Mouse (Mus musculus): ENCODE results near the gene Plin3. TPM values are rescaled to one million over a fixed set of nuclear protein-coding genes. Genes with fewer than 3 reads are reported as not detected.
"Not testable (repeated sequence)": the region's sequence is repeated elsewhere in the genome, so short reads cannot be mapped to it uniquely, and the experiment has no call there.

The Plin3 gene
- polyA plus RNA-seq, 1 experiment from 2014 or later, result 65.2 TPM

DNA sequence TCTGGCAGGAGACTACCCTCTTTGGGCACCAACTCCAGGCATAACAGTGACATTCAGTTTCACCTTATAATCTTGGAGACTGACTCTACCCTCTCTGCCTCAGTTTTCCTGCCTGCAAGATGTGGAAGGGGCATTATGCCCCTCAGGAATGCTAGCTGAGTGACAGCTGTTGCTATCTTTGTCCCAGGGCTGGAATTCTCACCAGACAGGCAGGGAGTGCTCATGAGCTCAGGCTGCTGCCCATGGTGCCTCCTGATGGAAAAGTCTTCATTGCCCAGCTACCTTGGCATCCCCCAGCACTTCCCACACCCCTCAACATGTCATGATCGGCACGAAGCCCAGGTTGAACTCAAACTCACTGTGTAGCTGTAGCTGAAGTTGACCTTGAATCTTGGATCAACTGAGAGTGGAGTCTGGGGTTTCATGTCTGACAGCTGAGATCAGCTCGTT, 30.0 kb downstream of the Plin3 start:
- no peak overlapping the region for H3K27ac ChIP-seq (ENCODE audit: low read depth, low read length)
- WGBS, result 90% methylated on average over 3 of the region's 3 CpGs

DNA sequence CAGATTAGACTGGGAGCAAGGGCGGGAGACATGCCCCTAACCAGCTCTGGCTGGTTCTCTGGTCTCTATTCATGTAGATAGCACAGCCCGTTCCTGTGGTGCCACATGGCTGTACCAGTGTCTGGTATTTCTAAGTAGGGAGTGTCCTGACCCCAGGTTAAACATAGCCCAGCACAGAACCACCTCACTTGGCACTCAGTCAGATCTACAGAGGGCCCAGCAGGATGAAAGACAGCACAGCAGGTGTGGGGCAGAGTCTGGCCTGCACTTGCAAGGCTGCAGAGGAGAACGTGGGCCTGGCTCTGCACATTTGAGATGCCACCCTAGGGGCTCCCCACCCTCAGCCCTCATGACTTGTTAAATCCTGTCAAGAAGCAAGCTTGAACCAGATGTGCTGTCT, 31.5 kb downstream of the Plin3 start:
- no peak overlapping the region for H3K27ac ChIP-seq (ENCODE audit: low read depth, low read length)
- peaks cover 45% of the 10 kb centered on the region for H3K36me3 ChIP-seq (ENCODE audit: control insufficient read depth, insufficient read depth, low read length)
- H3K27me3 ChIP-seq (ENCODE audit: control insufficient read depth, insufficient read depth, low read length), result no peaks in the 10 kb centered on the region
- 75% methylated on average over 3 of the region's 3 CpGs for WGBS
- no peak overlapping the region for H3K4me2 ChIP-seq (replicated peaks; ENCODE audit: low read depth, low read length)
- no peak for ATAC-seq (ENCODE audit: low FRiP score, low TSS enrichment)
- H3K9ac ChIP-seq (ENCODE audit: low read depth, low read length), result no peak overlapping the region
- peaks cover 20% of the 10 kb centered on the region; the same call in 1 of the 2 replicates for H3K4me1 ChIP-seq (ENCODE audit: control insufficient read depth, insufficient read depth, low read length)
- no peaks in the 10 kb centered on the region for H3K9me3 ChIP-seq (ENCODE audit: control insufficient read depth, low read length)
- H3K4me3 ChIP-seq (ENCODE audit: low read length), result no peak overlapping the region

More for the DNA sequence above, 30.0 kb downstream of the Plin3 start:
- Histone ChIP-seq H3K4me3 (ENCODE audit: low read length) (no peak overlapping the region), H3K27me3 (ENCODE audit: control insufficient read depth, insufficient read depth, low read length) (no peaks in the 10 kb centered on the region), H3K4me2 (replicated peaks; ENCODE audit: low read depth, low read length) (no peak overlapping the region), H3K9me3 (ENCODE audit: control insufficient read depth, low read length) (no peaks in the 10 kb centered on the region), H3K36me3 (ENCODE audit: control insufficient read depth, insufficient read depth, low read length) (peaks cover 45% of the 10 kb centered on the region), H3K9ac (ENCODE audit: low read depth, low read length) (no peak overlapping the region), H3K4me1 (ENCODE audit: control insufficient read depth, insufficient read depth, low read length) (peaks cover 16% of the 10 kb centered on the region; the same call in 1 of the 2 replicates)
- no peak for ATAC-seq (ENCODE audit: low FRiP score, low TSS enrichment)

DNA sequence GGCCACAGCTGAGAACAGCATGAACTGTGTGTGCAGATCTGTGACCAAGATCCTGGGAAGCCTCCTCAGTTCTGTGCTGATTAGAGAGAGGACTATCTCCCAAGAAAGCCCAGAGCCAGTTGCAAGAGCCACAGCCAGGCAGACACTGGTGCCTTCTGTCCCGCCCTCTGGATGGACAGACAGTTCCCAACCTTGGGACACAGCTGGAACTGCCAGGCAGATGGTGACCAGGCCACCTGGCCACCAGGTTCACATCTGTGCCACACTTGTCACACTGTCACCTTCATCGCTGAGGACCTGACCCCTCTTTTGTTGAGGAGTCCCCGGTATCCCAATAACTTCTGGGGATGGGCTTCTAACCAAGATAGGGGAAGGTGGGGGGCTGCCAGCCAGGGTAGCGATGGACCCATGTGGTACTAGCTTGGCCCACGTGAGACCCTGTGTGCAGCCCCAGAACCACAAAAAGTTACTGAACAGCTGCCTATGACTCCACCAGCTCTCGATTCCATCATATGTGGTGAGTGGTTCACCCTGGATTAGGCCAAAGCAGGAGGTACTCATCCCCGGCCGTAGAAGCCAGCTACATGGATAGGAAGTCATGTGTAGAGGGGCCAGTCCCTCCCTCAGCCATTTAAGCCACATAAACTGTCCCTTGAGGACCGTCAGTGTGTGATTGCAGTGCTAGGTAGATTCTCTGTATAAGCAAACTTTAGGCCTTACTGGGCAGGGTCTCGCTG, 33.2 kb downstream of the Plin3 start:
- H3K4me2 ChIP-seq (replicated peaks; ENCODE audit: low read depth, low read length), result no peak overlapping the region; the same call in 1 of the 2 replicates
- no peak for ATAC-seq (ENCODE audit: low FRiP score, low TSS enrichment)
- no peak overlapping the region for H3K4me3 ChIP-seq (ENCODE audit: low read length)
- no peaks in the 10 kb centered on the region for H3K9me3 ChIP-seq (ENCODE audit: control insufficient read depth, low read length)
- no peak overlapping the region for H3K27ac ChIP-seq (ENCODE audit: low read depth, low read length)
- peaks cover 45% of the 10 kb centered on the region for H3K36me3 ChIP-seq (ENCODE audit: control insufficient read depth, insufficient read depth, low read length)
- H3K9ac ChIP-seq (ENCODE audit: low read depth, low read length), result no peak overlapping the region
- peaks cover 20% of the 10 kb centered on the region; the same call in 1 of the 2 replicates for H3K4me1 ChIP-seq (ENCODE audit: control insufficient read depth, insufficient read depth, low read length)
- no peaks in the 10 kb centered on the region for H3K27me3 ChIP-seq (ENCODE audit: control insufficient read depth, insufficient read depth, low read length)
- WGBS, result 91% methylated on average over 10 of the region's 10 CpGs

DNA sequence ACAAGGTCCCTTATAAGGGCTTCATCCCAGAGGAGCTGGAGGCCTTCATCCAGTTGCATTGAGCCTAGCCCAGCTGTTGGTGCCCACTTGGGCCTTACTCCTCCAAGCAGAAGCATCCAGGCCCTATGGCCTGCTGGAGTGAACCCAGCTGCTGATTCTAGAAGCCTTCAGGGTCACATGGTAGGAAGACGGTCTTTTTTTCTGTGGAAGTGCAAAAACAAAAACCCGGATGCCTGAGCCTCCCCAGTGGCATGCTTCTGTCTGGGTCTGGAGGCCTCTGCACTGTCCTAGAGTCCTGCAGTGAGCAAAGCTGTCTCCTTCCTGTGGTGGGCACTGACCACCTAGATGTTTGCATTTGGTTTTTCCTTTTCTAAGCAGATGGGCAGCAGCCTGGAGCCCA, 33.9 kb downstream of the Plin3 start:
- H3K9me3 ChIP-seq (ENCODE audit: control insufficient read depth, low read length); H3K9ac ChIP-seq (ENCODE audit: low read depth, low read length); H3K4me3 ChIP-seq (ENCODE audit: low read length); ATAC-seq (ENCODE audit: low FRiP score, low TSS enrichment); H3K4me2 ChIP-seq (replicated peaks; ENCODE audit: low read depth, low read length); H3K27ac ChIP-seq (ENCODE audit: low read depth, low read length); H3K27me3 ChIP-seq (ENCODE audit: control insufficient read depth, insufficient read depth, low read length): not testable (repeated sequence)
- H3K4me1 ChIP-seq (ENCODE audit: control insufficient read depth, insufficient read depth, low read length), result peaks cover 20% of the 10 kb centered on the region; the same call in 1 of the 2 replicates
- peaks cover 45% of the 10 kb centered on the region for H3K36me3 ChIP-seq (ENCODE audit: control insufficient read depth, insufficient read depth, low read length)
- WGBS, result 63% methylated on average over 2 of the region's 2 CpGs

DNA sequence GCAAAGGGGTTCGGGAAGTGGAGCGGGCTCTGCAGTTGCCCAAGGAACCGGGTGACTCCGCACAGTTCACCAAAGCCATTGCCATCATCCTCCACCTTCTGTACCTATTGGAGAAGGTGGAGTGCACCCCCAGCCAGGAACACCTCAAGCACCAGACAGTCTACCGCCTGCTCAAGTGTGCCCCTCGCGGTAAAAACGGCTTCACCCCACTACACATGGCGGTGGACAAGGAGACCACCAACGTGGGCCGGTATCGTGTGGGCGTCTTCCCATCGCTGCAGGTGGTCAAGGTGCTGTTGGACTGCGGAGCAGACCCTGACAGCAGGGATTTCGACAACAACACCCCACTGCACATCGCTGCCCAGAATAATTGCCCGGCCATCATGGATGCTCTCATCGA, 34.4 kb downstream of the Plin3 start:
- not testable (repeated sequence) for H3K9me3 ChIP-seq (ENCODE audit: control insufficient read depth, low read length); H3K4me3 ChIP-seq (ENCODE audit: low read length); ATAC-seq (ENCODE audit: low FRiP score, low TSS enrichment); H3K27me3 ChIP-seq (ENCODE audit: control insufficient read depth, insufficient read depth, low read length); H3K4me2 ChIP-seq (replicated peaks; ENCODE audit: low read depth, low read length); H3K9ac ChIP-seq (ENCODE audit: low read depth, low read length); H3K27ac ChIP-seq (ENCODE audit: low read depth, low read length)
- H3K36me3 ChIP-seq (ENCODE audit: control insufficient read depth, insufficient read depth, low read length), result peaks cover 45% of the 10 kb centered on the region
- 93% methylated on average over 19 of the region's 19 CpGs for whole genome bisulfite sequencing
- peaks cover 20% of the 10 kb centered on the region; the same call in 1 of the 2 replicates for H3K4me1 ChIP-seq (ENCODE audit: control insufficient read depth, insufficient read depth, low read length)

DNA sequence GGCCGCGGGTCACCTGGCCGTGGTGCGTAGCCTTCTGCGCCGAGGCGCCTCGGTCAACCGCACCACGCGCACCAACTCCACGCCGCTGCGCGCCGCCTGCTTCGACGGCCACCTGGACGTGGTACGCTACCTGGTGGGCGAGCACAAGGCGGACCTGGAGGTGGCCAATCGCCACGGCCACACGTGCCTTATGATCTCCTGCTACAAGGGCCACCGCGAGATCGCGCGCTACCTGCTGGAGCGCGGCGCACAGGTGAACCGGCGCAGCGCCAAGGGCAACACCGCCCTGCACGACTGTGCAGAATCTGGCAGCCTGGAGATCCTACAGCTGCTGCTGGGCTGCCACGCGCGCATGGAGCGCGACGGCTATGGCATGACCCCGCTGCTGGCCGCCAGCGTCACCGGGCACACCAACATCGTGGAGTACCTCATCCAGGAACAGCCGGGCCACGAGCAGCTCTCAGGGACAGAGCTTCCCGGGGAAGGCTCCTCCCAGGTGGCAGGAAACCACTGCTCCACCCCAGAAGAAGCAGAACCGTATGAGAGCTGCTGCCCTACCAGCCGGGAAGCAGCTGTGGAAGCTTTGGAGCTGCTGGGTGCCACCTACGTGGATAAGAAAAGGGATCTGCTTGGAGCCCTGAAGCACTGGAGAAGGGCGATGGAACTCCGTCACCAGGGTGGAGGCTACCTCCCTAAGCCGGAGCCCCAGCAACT, 35.3 kb downstream of the Plin3 start:
- no peak overlapping the region; the same call in 1 of the 2 replicates for H3K27ac ChIP-seq (ENCODE audit: low read depth, low read length)
- H3K4me1 ChIP-seq (ENCODE audit: control insufficient read depth, insufficient read depth, low read length), result peaks cover 20% of the 10 kb centered on the region; the same call in 1 of the 2 replicates

DNA sequence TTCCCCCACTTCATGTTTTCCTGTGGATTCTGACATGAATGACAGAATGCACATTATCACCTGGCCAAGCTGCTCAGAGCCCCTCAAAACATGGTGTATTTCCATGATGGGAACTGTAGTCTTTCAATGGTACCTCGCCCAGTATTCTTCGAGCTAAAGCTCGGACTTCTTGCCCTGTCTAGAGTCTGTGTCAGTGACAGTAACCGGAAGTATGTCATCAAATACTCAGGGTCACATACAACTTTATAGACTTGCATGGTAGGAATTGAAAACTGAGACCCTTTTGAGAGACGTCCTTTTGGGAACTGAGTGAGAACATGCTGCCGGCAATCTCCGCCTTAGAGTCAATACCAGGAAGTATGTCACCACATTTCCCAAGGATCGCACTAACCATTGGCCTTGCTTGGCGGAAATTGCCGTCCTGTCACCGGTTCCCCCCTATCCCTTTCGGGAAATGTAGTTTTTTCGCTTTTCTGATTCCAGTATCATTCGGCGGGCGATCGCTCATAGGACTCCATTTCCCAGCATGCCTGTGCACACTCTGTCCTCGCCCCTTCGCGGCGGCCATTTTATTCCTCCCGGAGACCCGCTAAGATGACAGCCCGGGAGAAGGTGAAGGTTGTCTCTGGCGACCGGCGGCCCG, 36.3 kb downstream of the Plin3 start, which contains the start of gene Fem1a:
TSS of gene Fem1a (plus strand) at position 572 of the 643 bp plus-strand sequence.
- no peaks in the 10 kb centered on the region for H3K9me3 ChIP-seq (ENCODE audit: control insufficient read depth, low read length)
- under 1% methylated on average over 28 of the region's 28 CpGs for WGBS
- no peaks in the 10 kb centered on the region for H3K27me3 ChIP-seq (ENCODE audit: control insufficient read depth, insufficient read depth, low read length)
- peaks cover 20% of the 10 kb centered on the region; the same call in 1 of the 2 replicates for H3K4me1 ChIP-seq (ENCODE audit: control insufficient read depth, insufficient read depth, low read length)
- H3K9ac ChIP-seq (ENCODE audit: low read depth, low read length), result peak within 1 kb of the TSS; percentile 67
- peak within 1 kb of the TSS; percentile 90 for H3K27ac ChIP-seq (ENCODE audit: low read depth, low read length)
- H3K36me3 ChIP-seq (ENCODE audit: control insufficient read depth, insufficient read depth, low read length), result peaks cover 26% of the 10 kb centered on the region
- peak within 1 kb of the TSS; percentile 92 for H3K4me2 ChIP-seq (replicated peaks; ENCODE audit: low read depth, low read length)
- ATAC-seq (ENCODE audit: low FRiP score, low TSS enrichment), result peak; percentile 91
- H3K4me3 ChIP-seq (ENCODE audit: low read length), result peak within 1 kb of the TSS; percentile 66

More for the DNA sequence above, 35.3 kb downstream of the Plin3 start:
- Histone ChIP-seq H3K27me3 (ENCODE audit: control insufficient read depth, insufficient read depth, low read length) (no peaks in the 10 kb centered on the region), H3K9me3 (ENCODE audit: control insufficient read depth, low read length) (no peaks in the 10 kb centered on the region), H3K36me3 (ENCODE audit: control insufficient read depth, insufficient read depth, low read length) (peaks cover 35% of the 10 kb centered on the region), H3K9ac (ENCODE audit: low read depth, low read length) (peak overlapping the region; percentile 67), H3K4me2 (replicated peaks; ENCODE audit: low read depth, low read length) (peak overlapping the region; percentile 92), H3K4me3 (ENCODE audit: low read length) (peak overlapping the region; percentile 66)
- no peak for ATAC-seq (ENCODE audit: low FRiP score, low TSS enrichment)
- WGBS, result 8% methylated on average over 49 of the region's 58 CpGs

DNA sequence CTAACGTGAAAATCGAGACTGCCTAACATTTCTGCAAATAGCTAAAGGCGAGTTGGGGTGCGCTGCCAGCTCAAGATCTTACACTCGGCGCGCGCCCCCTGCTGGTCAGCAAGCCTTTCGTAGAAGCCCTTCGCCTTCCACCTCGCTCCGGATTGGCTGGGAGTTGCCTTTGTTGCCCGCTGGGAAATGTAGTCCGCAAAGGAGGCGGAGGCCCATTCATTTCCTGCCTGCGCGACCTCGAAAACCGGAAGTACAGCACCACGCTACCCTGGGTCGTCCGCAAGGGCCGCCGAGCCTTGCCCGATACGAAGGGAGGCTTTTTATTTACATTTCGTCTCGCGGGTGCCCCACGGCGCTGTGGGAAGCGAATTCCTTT, 36.8 kb downstream of the Plin3 start:
- peak; percentile 93 for ATAC-seq (ENCODE audit: low FRiP score, low TSS enrichment)
- no peaks in the 10 kb centered on the region for H3K27me3 ChIP-seq (ENCODE audit: control insufficient read depth, insufficient read depth, low read length)
- H3K4me1 ChIP-seq (ENCODE audit: control insufficient read depth, insufficient read depth, low read length), result peaks cover 20% of the 10 kb centered on the region; the same call in 1 of the 2 replicates

More for the DNA sequence above, 36.8 kb downstream of the Plin3 start:
- under 1% methylated on average over 32 of the region's 32 CpGs for WGBS
- peaks cover 23% of the 10 kb centered on the region for H3K36me3 ChIP-seq (ENCODE audit: control insufficient read depth, insufficient read depth, low read length)
- no peaks in the 10 kb centered on the region for H3K9me3 ChIP-seq (ENCODE audit: control insufficient read depth, low read length)
- H3K9ac ChIP-seq (ENCODE audit: low read depth, low read length), result peak overlapping the region; percentile 56; the same call in 1 of the 2 replicates
- peak overlapping the region; percentile 66 for H3K4me3 ChIP-seq (ENCODE audit: low read length)
- H3K4me2 ChIP-seq (replicated peaks; ENCODE audit: low read depth, low read length), result peak overlapping the region; percentile 80
- H3K27ac ChIP-seq (ENCODE audit: low read depth, low read length), result peak overlapping the region; percentile 90
